Mouse (Mus musculus) hindbrain, postnatal 0 days (tissue): ENCODE measurements at regions not wholly inside any gene's neighbourhood (a gene's known extent, or its start where the extent isn't known, plus 50 kb on each side); places are given as distances from the start of the nearest gene placed in this dataset.
A peak's percentile ranks its signal among the peaks of the same experiment; 100 is the strongest.

Experiments used
- ATAC-seq: fragments of 200-750 bp; cut with Nextera tagmentation; 2 replicates; pipeline ENCODE4 v1.8.0; 2017; ENCODE audit warnings: mild to moderate bottlenecking, moderate TSS enrichment, moderate library complexity
- DNase-seq: peaks from one replicate; pipeline ENCODE4 v3.0.0-alpha.2; 2015; ENCODE audit warnings: low spot score
- H3K27ac ChIP-seq: fragments of 300-500 bp; sonication (generic); 2 replicates; pipeline ENCODE4 v1.5.1; 2014; ENCODE audit warnings: mild to moderate bottlenecking
- H3K27me3 ChIP-seq: fragments of 300-500 bp; sonication (generic); 2 replicates; pipeline ENCODE4 v1.6.1; 2014; ENCODE audit warnings: low read length, mixed read lengths; ENCODE audit not compliant: insufficient read depth
- H3K36me3 ChIP-seq: fragments of 300-500 bp; sonication (generic); 2 replicates; pipeline ENCODE4 v1.6.1; 2014; ENCODE audit warnings: low read length, mixed read lengths; ENCODE audit not compliant: insufficient read depth
- H3K4me1 ChIP-seq: fragments of 300-500 bp; sonication (generic); 2 replicates; pipeline ENCODE4 v1.6.1; 2014; ENCODE audit warnings: antibody characterized with exemption, low read length, mixed read lengths; ENCODE audit not compliant: insufficient read depth
- H3K4me2 ChIP-seq: fragments of 300-500 bp; sonication (generic); 2 replicates; pipeline ENCODE4 v1.6.1; 2014; ENCODE audit warnings: low read depth, mild to moderate bottlenecking, low read length, moderate library complexity, mixed read lengths
- H3K4me3 ChIP-seq: fragments of 300-500 bp; sonication (generic); 2 replicates; pipeline ENCODE4 v1.5.1; 2014; ENCODE audit warnings: low read length
- H3K9ac ChIP-seq: fragments of 300-500 bp; sonication (generic); replicated peaks from 2 replicates; pipeline ENCODE4 v1.6.1; 2014; ENCODE audit warnings: mild to moderate bottlenecking, low read length, moderate library complexity, mixed read lengths
- H3K9me3 ChIP-seq: fragments of 300-500 bp; sonication (generic); 2 replicates; pipeline ENCODE4 v1.6.1; 2016; ENCODE audit warnings: low read length, mixed read lengths
- CTCF ChIP-seq: IDR thresholded peaks from 2 replicates; pipeline ENCODE4 v1.5.1; 2016; ENCODE audit warnings: antibody characterized with exemption, control low read depth, low read depth
- WGBS: fragments of 180-500 bp; shearing (Covaris S2); extraction: QIAGEN DNeasy Blood & Tissue Kit; methylation state at CpG from one replicate; pipeline ENCODE4 v1.1.7; 2014; 5-methylcytosine and 5-hydroxymethylcytosine counted together

GRCm38 (mm10) chr3:41210333-41210732 is 127.5 kb upstream of the Pgrmc2 start:
- H3K27me3 ChIP-seq = no peaks in the 10 kb centered on the region
- H3K27ac ChIP-seq = no peak overlapping the region
- no peak overlapping the region for H3K4me3 ChIP-seq
- no peaks in the 10 kb centered on the region for H3K4me1 ChIP-seq
- 63% methylated on average over 7 of the region's 7 CpGs for WGBS
- ATAC-seq (no peak), DNase-seq (no peak)
- no peaks in the 10 kb centered on the region for H3K9me3 ChIP-seq
- TF ChIP-seq CTCF = no peak
- no peak overlapping the region for H3K4me2 ChIP-seq
- no peaks in the 10 kb centered on the region for H3K36me3 ChIP-seq
- no peak overlapping the region for H3K9ac ChIP-seq

- Histone ChIP-seq H3K9me3 (no peaks in the 10 kb centered on the region), H3K4me2 (no peak overlapping the region), H3K4me1 (no peaks in the 10 kb centered on the region), H3K4me3 (no peak overlapping the region), H3K27ac (no peak overlapping the region), H3K27me3 (no peaks in the 10 kb centered on the region), H3K36me3 (no peaks in the 10 kb centered on the region), H3K9ac (no peak overlapping the region)
- WGBS = 80% methylated on average over 13 of the region's 13 CpGs
- DNase-seq = no peak
- TF ChIP-seq CTCF = no peak
- ATAC-seq = no peak
Measured at GRCm38 (mm10) chr3:41202895-41203294, 120.0 kb upstream of the Pgrmc2 start.

- H3K9me3 ChIP-seq = no peaks in the 10 kb centered on the region
- peak; percentile 27 for DNase-seq
- peak; percentile 40 for TF ChIP-seq CTCF
Measured at GRCm38 (mm10) chr3:41201782-41202181, 118.9 kb upstream of the Pgrmc2 start.

GRCm38 (mm10) chr3:41200026-41200425 is 117.2 kb upstream of the Pgrmc2 start:
- ATAC-seq = no peak
- 89% methylated on average over 5 of the region's 5 CpGs for WGBS
- H3K9ac ChIP-seq = no peak overlapping the region

More at GRCm38 (mm10) chr3:41201782-41202181, 118.9 kb upstream of the Pgrmc2 start:
- ATAC-seq = no peak
- no peaks in the 10 kb centered on the region for H3K36me3 ChIP-seq
- no peak overlapping the region for H3K4me2 ChIP-seq
- WGBS = 33% methylated on average over 4 of the region's 4 CpGs
- no peak overlapping the region for H3K4me3 ChIP-seq
- H3K27ac ChIP-seq = no peak overlapping the region
- no peaks in the 10 kb centered on the region for H3K27me3 ChIP-seq
- H3K9ac ChIP-seq = no peak overlapping the region
- no peaks in the 10 kb centered on the region for H3K4me1 ChIP-seq

GRCm38 (mm10) chr3:41198216-41198976 is 115.5 kb upstream of the Pgrmc2 start:
- peak; percentile 70 for ATAC-seq
- no peaks in the 10 kb centered on the region for H3K36me3 ChIP-seq
- WGBS = 35% methylated on average over 15 of the region's 15 CpGs
- H3K9me3 ChIP-seq = no peaks in the 10 kb centered on the region
- DNase-seq = peak; percentile 81
- H3K9ac ChIP-seq = no peak overlapping the region
- no peaks in the 10 kb centered on the region for H3K27me3 ChIP-seq
- no peak overlapping the region for H3K4me3 ChIP-seq
- 0 out of 2 replicates have a peak, but pooled peaks cover 6% of the 10 kb centered on the region for H3K4me1 ChIP-seq
- H3K27ac ChIP-seq = no peak overlapping the region
- no peak overlapping the region for H3K4me2 ChIP-seq
- TF ChIP-seq CTCF = no peak

More at GRCm38 (mm10) chr3:41200026-41200425, 117.2 kb upstream of the Pgrmc2 start:
- H3K4me3 ChIP-seq = no peak overlapping the region
- no peaks in the 10 kb centered on the region for H3K27me3 ChIP-seq
- no peak overlapping the region for H3K27ac ChIP-seq
- 0 out of 2 replicates have a peak, but pooled peaks cover 4% of the 10 kb centered on the region for H3K4me1 ChIP-seq
- no peak for DNase-seq
- H3K9me3 ChIP-seq = no peaks in the 10 kb centered on the region
- no peak overlapping the region for H3K4me2 ChIP-seq
- H3K36me3 ChIP-seq = no peaks in the 10 kb centered on the region
- TF ChIP-seq CTCF = no peak

- WGBS = 33% methylated on average over 7 of the region's 7 CpGs
Measured at GRCm38 (mm10) chr3:41195113-41195975, 112.5 kb upstream of the Pgrmc2 start.

More at GRCm38 (mm10) chr3:41195113-41195975, 112.5 kb upstream of the Pgrmc2 start:
- no peaks in the 10 kb centered on the region for H3K9me3 ChIP-seq
- H3K9ac ChIP-seq = no peak overlapping the region
- peak; percentile 72 for DNase-seq
- no peak for TF ChIP-seq CTCF
- peak; percentile 75 for ATAC-seq
- no peak overlapping the region for H3K4me2 ChIP-seq
- no peaks in the 10 kb centered on the region for H3K36me3 ChIP-seq
- H3K4me1 ChIP-seq = 0 out of 2 replicates have a peak, but pooled peaks cover 6% of the 10 kb centered on the region
- H3K4me3 ChIP-seq = no peak overlapping the region
- H3K27me3 ChIP-seq = no peaks in the 10 kb centered on the region
- H3K27ac ChIP-seq = peak overlapping the region; percentile 51; the same call in 1 of the 2 replicates
